Mouse (Mus musculus) stomach, embryonic 15.5 days (tissue): ENCODE data around the gene Nudt3. TPM values are rescaled to one million over a fixed set of nuclear protein-coding genes. Genes with fewer than 3 reads are reported as not detected.

Source experiments
- ATAC-seq: fragments of 200-750 bp; cut with Nextera tagmentation; 2 replicates; pipeline ENCODE4 v1.8.0; 2017; ENCODE audit warnings: low read depth, moderate number of reproducible peaks, moderate TSS enrichment; ENCODE audit not compliant: insufficient read depth, low FRiP score
- H3K27ac ChIP-seq: fragments of 300-500 bp; sonication (generic); 2 replicates; pipeline ENCODE4 v1.5.1; 2015; ENCODE audit warnings: mild to moderate bottlenecking, inconsistent platforms
- H3K27me3 ChIP-seq: fragments of 300-500 bp; sonication (generic); replicated peaks from 2 replicates; pipeline ENCODE4 v1.6.1; 2015; ENCODE audit warnings: inconsistent platforms
- H3K36me3 ChIP-seq: fragments of 300-500 bp; sonication (generic); 2 replicates; pipeline ENCODE4 v1.6.1; 2015; ENCODE audit warnings: inconsistent platforms
- H3K4me1 ChIP-seq: fragments of 300-500 bp; sonication (generic); 2 replicates; pipeline ENCODE4 v1.6.1; 2015; ENCODE audit warnings: inconsistent platforms
- H3K4me2 ChIP-seq: fragments of 300-500 bp; sonication (generic); 2 replicates; pipeline ENCODE4 v1.6.1; 2015; ENCODE audit warnings: mild to moderate bottlenecking, inconsistent platforms
- H3K4me3 ChIP-seq: fragments of 300-500 bp; sonication (generic); replicated peaks from 2 replicates; pipeline ENCODE4 v1.5.1; 2015; ENCODE audit warnings: inconsistent platforms
- H3K9ac ChIP-seq: fragments of 300-500 bp; sonication (generic); 2 replicates; pipeline ENCODE4 v1.6.1; 2015; ENCODE audit warnings: inconsistent platforms
- H3K9me3 ChIP-seq: fragments of 300-500 bp; sonication (generic); 2 replicates; pipeline ENCODE4 v1.6.1; 2016; ENCODE audit warnings: inconsistent platforms
- WGBS: fragments of 180-500 bp; shearing (Covaris S2); methylation state at CpG from one replicate; pipeline ENCODE4 v1.1.7; 2015; 5-methylcytosine and 5-hydroxymethylcytosine counted together
- polyA plus RNA-seq: library from polyadenylated mRNA; unstranded; fragments of >200 nt; fragmentation: Nextera tagmentation; extraction: Ambion mirVana; gene quantifications from 2 replicates; pipeline ENCODE4 v1.2.1, GENCODE M21; 2015

Nudt3 gene
- polyA plus RNA-seq, 1 experiment from 2014 or later = 79.3 TPM

- Histone ChIP-seq H3K9ac (peak within 1 kb of the TSS; percentile 70), H3K27me3 (no peaks in the 10 kb centered on the region), H3K27ac (peak within 1 kb of the TSS; percentile 90), H3K4me2 (peak within 1 kb of the TSS; percentile 83), H3K4me3 (peak within 1 kb of the TSS; percentile 81), H3K9me3 (no peaks in the 10 kb centered on the region), H3K36me3 (peaks cover 30% of the 10 kb centered on the region), H3K4me1 (peaks cover 42% of the 10 kb centered on the region)
- under 1% methylated on average over 67 of the region's 72 CpGs for WGBS
- ATAC-seq = peak; percentile 97
These were observed 11.7 kb upstream of the Nudt3 start, which contains the start of gene RPS10-NUDT3 for GRCm38 (mm10) chr17:27634871-27635574. Gene RPS10-NUDT3, minus strand, starts transcription at chr17:27635222.

GRCm38 (mm10) chr17:27629249-27630020 lies 6.1 kb upstream of the Nudt3 start:
- Histone ChIP-seq H3K9ac (no peak overlapping the region), H3K4me1 (peaks cover 37% of the 10 kb centered on the region), H3K36me3 (peaks cover 30% of the 10 kb centered on the region), H3K27ac (no peak overlapping the region), H3K4me3 (no peak overlapping the region), H3K27me3 (no peaks in the 10 kb centered on the region), H3K4me2 (no peak overlapping the region), H3K9me3 (no peaks in the 10 kb centered on the region)
- WGBS = 66% methylated on average over 2 of the region's 2 CpGs
- no peak for ATAC-seq

- peaks cover 37% of the 10 kb centered on the region for H3K4me1 ChIP-seq
- H3K9me3 ChIP-seq = no peaks in the 10 kb centered on the region
- H3K4me3 ChIP-seq = no peak overlapping the region
- H3K9ac ChIP-seq = no peak overlapping the region
- no peak overlapping the region for H3K4me2 ChIP-seq
- peaks cover 27% of the 10 kb centered on the region for H3K36me3 ChIP-seq
- no peak for ATAC-seq
- no peak overlapping the region for H3K27ac ChIP-seq
- WGBS = 85% methylated on average over 8 of the region's 8 CpGs
- no peaks in the 10 kb centered on the region for H3K27me3 ChIP-seq
These were observed 5.1 kb upstream of the Nudt3 start for GRCm38 (mm10) chr17:27628376-27628775.

GRCm38 (mm10) chr17:27627451-27627850 lies 4.2 kb upstream of the Nudt3 start:
- Histone ChIP-seq H3K27ac (no peak overlapping the region), H3K4me1 (peaks cover 28% of the 10 kb centered on the region; the same call in 1 of the 2 replicates), H3K9me3 (no peaks in the 10 kb centered on the region), H3K9ac (no peak overlapping the region), H3K4me3 (no peak overlapping the region), H3K36me3 (peaks cover 21% of the 10 kb centered on the region), H3K27me3 (no peaks in the 10 kb centered on the region), H3K4me2 (no peak overlapping the region)
- 41% methylated on average over 5 of the region's 5 CpGs for WGBS
- no peak for ATAC-seq

- Histone ChIP-seq H3K36me3 (peaks cover 14% of the 10 kb centered on the region), H3K4me1 (peaks cover 21% of the 10 kb centered on the region; the same call in 1 of the 2 replicates), H3K9ac (no peak overlapping the region), H3K4me2 (no peak overlapping the region), H3K27me3 (no peaks in the 10 kb centered on the region), H3K9me3 (no peaks in the 10 kb centered on the region), H3K4me3 (no peak overlapping the region), H3K27ac (no peak overlapping the region)
- ATAC-seq = no peak
- 39% methylated on average over 5 of the region's 5 CpGs for whole genome bisulfite sequencing
These were observed 3.4 kb upstream of the Nudt3 start for GRCm38 (mm10) chr17:27626681-27627080.

GRCm38 (mm10) chr17:27625455-27626251 lies 2.4 kb upstream of the Nudt3 start:
- ATAC-seq = no peak
- no peak overlapping the region for H3K4me3 ChIP-seq
- no peaks in the 10 kb centered on the region for H3K9me3 ChIP-seq
- H3K36me3 ChIP-seq = peaks cover 3% of the 10 kb centered on the region
- no peak overlapping the region for H3K4me2 ChIP-seq
- 50% methylated on average over 7 of the region's 7 CpGs for WGBS
- H3K4me1 ChIP-seq = peaks cover 11% of the 10 kb centered on the region; the same call in 1 of the 2 replicates
- H3K27ac ChIP-seq = peak overlapping the region; percentile 11; the same call in 1 of the 2 replicates
- H3K27me3 ChIP-seq = no peaks in the 10 kb centered on the region
- no peak overlapping the region for H3K9ac ChIP-seq

GRCm38 (mm10) chr17:27622611-27623359 lies 510 bp downstream of the Nudt3 start:
- Histone ChIP-seq H3K4me2 (peak overlapping the region; percentile 70), H3K9me3 (no peaks in the 10 kb centered on the region), H3K27ac (peak overlapping the region; percentile 91), H3K9ac (peak overlapping the region; percentile 96), H3K4me1 (peaks cover 11% of the 10 kb centered on the region; the same call in 1 of the 2 replicates), H3K36me3 (peaks cover 3% of the 10 kb centered on the region; the same call in 1 of the 2 replicates), H3K27me3 (no peaks in the 10 kb centered on the region), H3K4me3 (peak overlapping the region; percentile 89)
- ATAC-seq = peak; percentile 50; the same call in 1 of the 2 replicates
- under 1% methylated on average over 74 of the region's 80 CpGs for WGBS

GRCm38 (mm10) chr17:27621705-27622531 lies 1.4 kb downstream of the Nudt3 start:
- Histone ChIP-seq H3K36me3 (peaks cover 4% of the 10 kb centered on the region; the same call in 1 of the 2 replicates), H3K4me3 (peak overlapping the region; percentile 89), H3K4me2 (peak overlapping the region; percentile 70), H3K27ac (peak overlapping the region; percentile 91), H3K9me3 (no peaks in the 10 kb centered on the region), H3K27me3 (no peaks in the 10 kb centered on the region), H3K4me1 (peaks cover 9% of the 10 kb centered on the region; the same call in 1 of the 2 replicates), H3K9ac (peak overlapping the region; percentile 96; the same call in 1 of the 2 replicates)
- 3% methylated on average over 23 of the region's 23 CpGs for WGBS
- ATAC-seq = no peak

- peaks cover 4% of the 10 kb centered on the region; the same call in 1 of the 2 replicates for H3K36me3 ChIP-seq
- H3K4me3 ChIP-seq = peak overlapping the region; percentile 89; the same call in 1 of the 2 replicates
- no peak for ATAC-seq
- H3K9ac ChIP-seq = no peak overlapping the region
- no peaks in the 10 kb centered on the region for H3K9me3 ChIP-seq
- peak overlapping the region; percentile 70 for H3K4me2 ChIP-seq
- WGBS = 44% methylated on average over 8 of the region's 8 CpGs
- no peak overlapping the region for H3K27ac ChIP-seq
- H3K4me1 ChIP-seq = peaks cover 7% of the 10 kb centered on the region; the same call in 1 of the 2 replicates
- no peaks in the 10 kb centered on the region for H3K27me3 ChIP-seq
These were observed 2.1 kb downstream of the Nudt3 start for GRCm38 (mm10) chr17:27621161-27621560.

- H3K9me3 ChIP-seq = no peaks in the 10 kb centered on the region
- no peak overlapping the region for H3K4me2 ChIP-seq
- no peak overlapping the region for H3K27ac ChIP-seq
- H3K4me1 ChIP-seq = peaks cover 10% of the 10 kb centered on the region
- H3K27me3 ChIP-seq = no peaks in the 10 kb centered on the region
- no peak overlapping the region for H3K4me3 ChIP-seq
- H3K36me3 ChIP-seq = peaks cover 4% of the 10 kb centered on the region
- 74% methylated on average over 7 of the region's 7 CpGs for WGBS
- H3K9ac ChIP-seq = no peak overlapping the region
- ATAC-seq = no peak
These were observed 7.9 kb downstream of the Nudt3 start for GRCm38 (mm10) chr17:27615388-27615787.
